Mouse (Mus musculus): ENCODE data around the gene Ptpn12. TPM values are rescaled to one million over a fixed set of nuclear protein-coding genes. Genes with fewer than 3 reads are reported as not detected.
"Not testable (repeated sequence)": the region's sequence is repeated elsewhere in the genome, so short reads cannot be mapped to it uniquely, and the experiment has no call there.

Gene Ptpn12
- total RNA-seq, 2 experiments from 2014 or later, result 13.1 to 19.5 TPM

DNA sequence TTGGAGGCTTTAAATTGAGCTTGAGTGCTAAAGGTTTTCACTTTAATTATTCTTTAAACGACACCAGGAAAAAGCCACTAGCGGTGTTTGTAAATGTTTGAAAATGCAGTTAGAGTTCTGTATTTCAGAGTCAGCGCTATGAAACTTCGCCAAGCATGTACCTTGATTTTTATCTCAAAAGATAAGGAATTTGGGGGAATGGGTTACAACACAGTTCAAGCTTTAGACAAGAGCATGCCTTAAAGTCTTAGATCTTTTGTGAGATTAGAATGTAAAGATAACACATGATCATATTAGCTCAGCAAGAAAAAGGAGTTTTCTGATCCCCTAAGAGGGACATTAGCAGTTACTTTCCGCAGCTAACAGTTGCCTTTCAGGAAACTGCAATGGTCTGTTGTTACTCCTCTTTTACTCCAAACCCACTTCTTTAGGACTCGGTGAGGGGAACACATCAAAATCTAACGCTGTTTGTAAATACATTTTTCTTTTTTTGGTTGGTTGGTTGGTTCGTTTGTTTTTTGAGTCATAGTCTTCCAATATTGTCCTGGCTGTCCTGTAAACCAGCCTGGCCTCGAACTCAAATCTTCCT lies 103.3 kb downstream of the Ptpn12 start:
- no peak for DNase-seq (ENCODE audit: low spot score)

DNA sequence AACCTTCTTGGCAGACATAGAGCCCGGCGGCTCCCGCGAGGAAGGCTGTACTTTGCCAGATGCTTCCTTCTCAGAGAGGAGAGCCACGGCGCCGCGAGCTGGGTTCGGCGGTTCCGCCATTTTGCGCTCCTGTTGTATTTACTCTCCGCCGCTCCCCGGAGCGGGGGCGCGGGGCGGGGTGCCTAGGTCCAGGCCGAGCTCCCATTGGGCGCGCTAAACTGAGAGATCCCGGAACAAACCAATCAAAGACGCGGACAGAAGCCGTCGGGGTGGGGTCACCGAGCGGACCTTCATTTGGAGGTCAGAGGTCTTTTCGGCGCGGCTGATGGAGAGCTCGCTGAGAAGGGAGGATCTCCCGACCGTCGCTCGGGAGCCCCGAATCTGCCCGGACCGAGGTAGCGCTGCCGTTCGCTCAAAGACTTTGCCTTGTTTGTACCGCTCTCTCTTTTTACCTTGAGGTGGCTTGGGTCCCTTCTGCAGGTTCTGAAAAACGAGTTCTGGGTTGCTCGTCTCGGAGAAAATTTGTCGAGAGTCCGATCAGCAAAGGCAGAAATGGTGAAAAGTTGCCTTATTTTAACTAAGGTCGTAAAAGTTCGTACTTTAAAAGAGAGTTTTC lies 103.9 kb downstream of the Ptpn12 start:
- DNase-seq (ENCODE audit: low spot score), result peak; percentile 97

DNA sequence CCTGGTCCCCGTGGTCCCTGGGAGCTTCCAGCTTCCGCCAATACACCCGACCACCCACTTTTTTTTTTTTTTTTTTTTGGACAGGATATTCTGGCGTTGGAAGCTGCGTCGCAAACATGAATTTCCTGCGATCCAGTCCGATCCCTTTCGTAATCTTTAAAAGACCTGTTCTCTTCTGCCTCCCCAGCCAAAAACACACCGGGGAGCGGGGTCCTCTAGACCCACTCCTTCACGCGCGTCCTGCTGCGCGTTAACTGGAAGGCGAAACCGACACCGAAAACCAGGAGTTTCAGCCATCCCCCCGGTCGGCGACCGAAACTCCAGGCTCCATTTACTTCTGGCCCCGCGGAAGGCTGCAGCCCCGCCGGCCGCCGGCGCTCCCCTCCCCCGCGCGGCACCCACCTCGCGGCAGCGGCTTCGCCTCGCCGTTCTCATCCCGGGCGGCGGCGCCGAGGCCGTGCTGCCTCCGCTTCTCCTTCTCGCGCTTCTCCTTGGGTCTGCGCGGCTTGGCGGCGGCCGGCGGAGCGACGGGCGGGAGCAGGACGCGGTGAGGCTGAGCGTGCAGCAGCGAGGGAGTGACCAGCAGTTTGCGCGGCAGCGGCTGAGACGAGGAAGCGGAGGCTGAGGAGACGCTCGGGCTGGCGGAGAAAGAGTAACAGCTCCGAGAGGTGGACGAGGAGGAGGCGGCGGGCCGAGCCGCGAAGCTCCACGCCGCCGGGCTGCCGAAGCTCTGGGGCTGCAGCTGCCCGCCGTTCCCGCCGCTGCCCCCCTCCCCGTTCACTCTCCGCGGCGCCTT lies 104.7 kb downstream of the Ptpn12 start:
- peak; percentile 54 for DNase-seq (ENCODE audit: low spot score)

DNA sequence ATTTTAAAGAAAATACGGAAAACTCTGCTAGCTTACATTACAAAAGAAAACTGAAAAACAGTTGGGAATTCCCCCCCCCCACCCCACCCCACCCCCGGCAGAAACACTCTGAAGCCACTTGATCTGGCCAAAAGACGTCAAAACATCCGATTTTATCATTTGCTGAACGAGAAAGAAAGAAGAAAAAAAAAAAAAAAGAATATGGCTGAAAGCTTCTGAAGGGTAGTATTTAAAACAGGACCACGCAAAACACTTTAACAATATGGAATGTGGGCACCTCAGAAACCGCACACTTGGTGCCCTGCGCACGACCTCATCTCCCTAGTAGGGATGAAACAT lies 105.2 kb downstream of the Ptpn12 start:
- no peak for DNase-seq (ENCODE audit: low spot score)

DNA sequence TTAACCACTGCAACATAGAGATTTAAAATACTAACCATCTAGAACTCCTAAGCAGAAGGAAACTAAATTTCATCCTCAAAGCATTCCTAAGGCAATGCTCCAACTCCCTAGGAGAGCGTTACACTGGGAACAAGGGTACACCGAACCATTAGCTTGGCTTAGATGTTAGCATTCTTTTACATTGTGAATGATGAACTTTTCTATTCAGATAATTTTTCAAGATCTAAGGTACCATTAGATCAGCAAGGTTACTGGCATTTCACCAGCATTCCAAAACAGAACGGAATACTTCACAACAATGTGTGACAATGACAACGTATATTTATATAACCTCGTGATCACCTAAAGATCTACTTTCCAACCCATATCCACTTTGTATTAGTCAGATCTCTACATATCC lies 105.6 kb downstream of the Ptpn12 start:
- DNase-seq (ENCODE audit: low spot score), result no peak

DNA sequence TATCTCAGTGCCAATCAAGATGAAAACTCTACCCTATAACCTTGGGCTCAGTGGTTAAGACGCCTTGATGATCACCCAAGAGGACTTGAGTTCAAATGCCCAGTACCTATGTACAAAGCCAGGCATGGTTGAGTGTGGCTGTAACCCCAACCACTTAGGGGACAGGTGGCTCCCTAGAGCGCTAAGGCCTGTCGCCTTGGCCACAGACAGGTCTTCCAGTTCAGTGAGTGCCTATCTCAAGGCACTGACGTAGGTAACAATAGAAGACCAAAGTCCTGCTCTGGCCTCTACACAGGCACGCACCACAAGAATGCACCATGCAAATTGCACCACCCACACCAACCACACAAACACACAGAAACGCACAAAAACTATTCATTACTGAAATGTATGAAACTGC lies 108.8 kb downstream of the Ptpn12 start:
- no peak for DNase-seq (ENCODE audit: low spot score)

DNA sequence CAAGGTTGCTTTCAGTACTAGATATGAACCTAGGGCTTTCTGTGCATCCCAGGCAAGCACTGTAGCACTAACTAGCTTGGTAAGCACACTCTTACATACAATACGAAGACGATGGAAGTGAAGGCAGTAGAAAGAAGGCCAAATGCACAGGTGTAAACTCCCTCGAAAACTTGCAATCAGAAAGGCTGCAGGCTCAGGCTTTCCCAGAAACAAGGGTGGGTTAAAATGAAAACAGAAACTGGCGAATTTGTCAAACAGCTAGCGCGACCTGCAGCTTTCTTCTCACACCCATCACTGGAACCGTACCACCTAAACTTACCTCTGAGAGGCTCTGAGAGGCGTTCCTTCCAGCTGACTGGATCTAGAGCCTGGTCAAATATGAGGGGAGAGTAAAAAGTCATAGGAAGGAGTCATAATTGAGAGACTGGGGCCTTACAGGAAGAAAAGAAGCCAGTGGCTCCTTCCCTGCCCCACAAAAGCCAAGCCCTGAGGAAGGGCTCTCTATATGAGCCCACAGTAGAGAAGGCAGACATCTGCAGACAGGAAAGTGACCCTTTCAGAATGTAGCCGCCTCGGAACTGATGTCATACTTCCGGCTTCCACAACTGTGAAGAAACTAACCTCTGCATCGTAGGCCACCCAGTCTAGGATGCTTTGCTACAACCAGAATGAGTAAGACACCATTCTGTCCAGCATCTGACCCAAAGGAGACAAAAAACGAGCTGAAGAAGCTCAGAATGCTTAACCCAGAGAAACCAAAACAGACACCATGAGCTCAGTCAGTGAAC lies 110.6 kb downstream of the Ptpn12 start:
- no peak for DNase-seq (ENCODE audit: low spot score)

DNA sequence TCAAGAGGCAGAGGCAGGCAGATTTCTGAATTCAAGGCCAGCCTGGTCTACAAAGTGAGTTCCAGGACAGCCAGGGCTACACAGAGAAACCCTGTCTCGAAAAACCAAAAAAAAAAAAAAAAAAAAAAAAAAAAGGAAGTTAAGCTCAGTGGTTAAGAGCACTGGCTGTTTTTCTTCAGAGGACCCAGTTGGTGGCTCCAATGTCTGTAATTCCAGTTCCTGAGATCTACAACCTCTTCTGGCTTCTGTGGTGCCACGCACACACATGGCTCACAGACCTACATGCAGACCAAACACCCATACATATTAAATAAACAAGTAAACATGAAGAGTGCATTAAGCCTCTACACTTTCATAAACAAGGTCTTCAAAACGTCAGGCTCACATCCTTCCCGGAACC lies 111.9 kb downstream of the Ptpn12 start:
- DNase-seq (ENCODE audit: low spot score), result not testable (repeated sequence)

DNA sequence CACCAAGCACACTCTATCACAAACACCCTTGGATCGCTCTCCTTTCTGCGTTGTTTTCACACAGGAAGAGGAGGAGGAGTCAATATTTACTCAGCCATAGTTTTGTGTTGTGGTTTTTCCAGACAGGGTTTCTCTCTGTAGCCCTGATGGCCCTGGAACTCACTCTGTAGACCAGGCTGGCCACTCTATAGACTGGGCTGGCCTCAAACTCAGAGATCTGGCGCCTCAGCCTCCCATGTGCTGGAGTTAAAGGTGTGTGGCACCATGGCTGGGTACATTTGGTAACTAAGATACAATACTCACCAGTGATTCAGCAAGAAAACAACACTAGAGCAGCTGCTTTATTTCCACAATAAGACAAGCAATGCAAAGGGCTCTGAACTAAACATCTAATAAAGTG lies 113.2 kb downstream of the Ptpn12 start:
- no peak for DNase-seq (ENCODE audit: low spot score)

DNA sequence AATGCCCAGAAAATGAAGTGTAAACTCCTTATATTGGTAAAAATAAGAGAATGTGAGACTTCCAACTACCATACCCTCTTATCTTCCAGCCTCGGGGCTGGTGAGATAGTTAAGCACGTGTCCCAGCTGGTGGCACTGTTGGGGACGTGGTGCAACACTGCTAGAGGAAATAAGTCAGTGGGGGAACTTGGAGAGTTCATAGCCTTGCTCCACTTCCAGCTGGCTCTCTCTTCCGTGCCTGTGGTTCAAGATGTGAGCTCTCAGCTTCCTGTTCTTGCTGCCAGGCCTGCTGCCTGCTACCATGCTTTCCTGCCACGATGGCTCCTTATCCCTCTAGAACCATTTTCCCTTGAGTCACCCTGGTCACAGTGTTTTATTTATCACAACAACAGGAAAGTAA lies 114.5 kb downstream of the Ptpn12 start:
- DNase-seq (ENCODE audit: low spot score), result peak; percentile 50

DNA sequence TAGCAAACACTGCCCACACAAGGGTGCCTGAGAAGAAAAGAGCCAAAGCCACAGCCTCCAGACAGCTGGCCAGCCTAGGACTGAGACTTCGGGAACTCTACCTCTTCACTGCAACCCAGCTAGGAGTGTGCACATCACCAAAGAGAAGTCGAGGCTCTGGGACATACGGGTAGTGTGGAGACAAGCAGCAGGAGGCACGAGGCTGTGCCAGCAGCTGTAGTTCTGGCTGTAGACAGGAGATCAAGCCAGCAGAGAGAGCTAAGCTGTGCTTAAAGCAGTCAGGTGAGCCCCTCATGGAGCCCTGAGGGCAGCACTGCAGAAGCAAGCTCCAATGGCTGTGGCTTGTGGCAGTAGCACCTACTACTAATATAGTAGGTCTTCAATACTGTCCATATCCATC lies 115.0 kb downstream of the Ptpn12 start:
- no peak for DNase-seq (ENCODE audit: low spot score)

DNA sequence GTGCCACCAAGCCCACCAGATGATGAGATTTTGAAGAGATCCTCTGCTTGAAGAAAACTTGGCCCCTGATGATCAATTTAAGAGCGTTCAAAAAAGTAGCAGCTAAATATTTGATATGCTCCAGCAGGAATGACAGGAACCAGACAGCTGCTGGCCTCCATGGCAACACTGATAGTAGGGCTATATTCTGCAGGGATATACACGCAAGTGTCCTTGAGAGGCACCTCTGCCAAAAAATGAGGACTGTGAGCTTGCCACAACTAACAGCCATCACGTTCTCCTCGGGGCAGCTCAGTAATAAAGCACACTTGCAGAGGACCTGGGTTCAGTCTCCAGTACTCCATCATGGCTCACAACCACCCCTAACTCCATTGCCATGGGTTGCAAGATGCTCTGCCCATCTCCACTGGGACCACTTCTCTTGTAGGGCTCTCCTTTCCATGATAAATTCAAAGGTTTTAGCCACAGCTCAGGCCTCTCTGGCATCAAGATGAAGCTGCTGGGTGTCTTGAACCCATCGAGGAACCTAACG lies 115.6 kb downstream of the Ptpn12 start:
- DNase-seq (ENCODE audit: low spot score), result no peak

DNA sequence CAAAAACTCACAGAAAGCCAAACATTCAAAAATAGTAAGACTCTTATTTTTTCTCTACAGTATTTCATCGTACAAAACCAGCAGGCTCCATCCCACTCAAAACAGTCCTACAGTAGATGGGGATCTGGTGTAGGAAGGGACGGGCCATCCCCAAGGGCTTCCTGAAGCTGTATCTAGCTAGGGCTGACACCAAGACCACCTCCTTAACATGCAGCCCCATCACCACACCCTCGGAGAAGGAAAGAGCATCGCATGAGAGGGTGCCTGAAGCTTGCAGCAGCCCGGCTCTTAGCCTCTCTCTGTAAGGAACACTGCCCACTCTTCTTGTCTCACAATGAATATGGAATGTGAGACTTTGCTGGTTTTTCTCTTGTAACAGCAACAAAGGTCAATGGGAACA lies 117.2 kb downstream of the Ptpn12 start:
- DNase-seq (ENCODE audit: low spot score), result no peak

Other genes with a start within 250 kb of the Ptpn12 start
- 100 to 1,000 TPM; 162 to 166 TPM for gene Phtf2, start 173.8 kb downstream of the Ptpn12 start, total RNA-seq (2021)
- 10 to 100 TPM; 20.1 to 21.7 TPM for gene Tmem60, start 173.7 kb downstream of the Ptpn12 start, total RNA-seq (2021)
- 10 to 100 TPM in 1 of 2 experiments, 1 to 10 TPM in 1; 8.8 to 11.1 TPM for gene Rsbn1l, start 99.5 kb downstream of the Ptpn12 start, total RNA-seq (2021)
- 1 to 10 TPM in 1 of 2 experiments, under 1 TPM in 1; 0.74 to 1.1 TPM for gene Gsap, start 130.3 kb upstream of the Ptpn12 start, total RNA-seq (2021)